Mouse (Mus musculus) kidney, embryonic 16.5 days (tissue): ENCODE data around the gene B3galt4. TPM values are rescaled to one million over a fixed set of nuclear protein-coding genes. Genes with fewer than 3 reads are reported as not detected.

Source experiments
- ATAC-seq: fragments of 200-750 bp; cut with Nextera tagmentation; 2 replicates; pipeline ENCODE4 v1.8.0; 2017; ENCODE audit warnings: moderate TSS enrichment; ENCODE audit not compliant: low FRiP score, low TSS enrichment
- H3K27ac ChIP-seq: fragments of 300-500 bp; sonication (generic); 2 replicates; pipeline ENCODE4 v1.5.1; 2014; ENCODE audit warnings: low read length
- H3K27me3 ChIP-seq: fragments of 300-500 bp; sonication (generic); 2 replicates; pipeline ENCODE4 v1.6.1; 2014; ENCODE audit warnings: low read length, control low read depth, mixed read lengths; ENCODE audit not compliant: insufficient read depth
- H3K36me3 ChIP-seq: fragments of 300-500 bp; sonication (generic); 2 replicates; pipeline ENCODE4 v1.6.1; 2014; ENCODE audit warnings: low read length, control low read depth, mixed read lengths; ENCODE audit not compliant: insufficient read depth
- H3K4me1 ChIP-seq: fragments of 300-500 bp; sonication (generic); 2 replicates; pipeline ENCODE4 v1.6.1; 2014; ENCODE audit warnings: low read length, control low read depth, mixed read lengths; ENCODE audit not compliant: insufficient read depth
- H3K4me2 ChIP-seq: fragments of 300-500 bp; sonication (generic); replicated peaks from 2 replicates; pipeline ENCODE4 v1.6.1; 2014; ENCODE audit warnings: low read depth, low read length
- H3K4me3 ChIP-seq: fragments of 300-500 bp; sonication (generic); 2 replicates; pipeline ENCODE4 v1.5.1; 2014; ENCODE audit warnings: mild to moderate bottlenecking, low read length
- H3K9ac ChIP-seq: fragments of 300-500 bp; sonication (generic); replicated peaks from 2 replicates; pipeline ENCODE4 v1.6.1; 2014; ENCODE audit warnings: low read length
- H3K9me3 ChIP-seq: fragments of 300-500 bp; sonication (generic); 2 replicates; pipeline ENCODE4 v1.6.1; 2016; ENCODE audit warnings: low read length, control low read depth
- WGBS: fragments of 180-500 bp; shearing (Covaris S2); extraction: QIAGEN DNeasy Blood & Tissue Kit; methylation state at CpG from one replicate; pipeline ENCODE4 v1.1.7; 2014; 5-methylcytosine and 5-hydroxymethylcytosine counted together
- polyA plus RNA-seq: library from polyadenylated mRNA; unstranded; fragments of >200 nt; fragmentation: Nextera tagmentation; extraction: Ambion mirVana; gene quantifications from 2 replicates; pipeline ENCODE4 v1.2.1, GENCODE M21; 2015

B3galt4 gene
- polyA plus RNA-seq, 1 experiment from 2014 or later = 6.9 TPM

DNA sequence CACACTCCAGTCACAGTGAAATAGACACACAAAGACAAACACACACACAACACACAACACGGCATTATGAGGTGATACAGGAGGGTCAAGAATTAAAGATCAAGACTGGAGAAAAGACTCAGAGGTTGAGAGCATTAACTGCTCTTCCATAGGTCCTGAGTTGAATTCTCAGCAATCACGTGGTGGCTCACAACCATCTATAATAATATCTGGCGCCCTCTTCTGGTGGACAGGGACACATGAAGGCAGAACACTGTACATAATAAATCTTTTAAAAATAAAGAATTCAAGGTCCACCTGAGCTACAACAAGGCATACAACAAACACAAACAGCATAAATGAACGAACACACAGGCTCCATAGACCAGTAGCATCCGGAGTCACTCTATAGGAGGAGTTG, 17.6 kb upstream of the B3galt4 start:
- Histone ChIP-seq H3K4me1 (no peaks in the 10 kb centered on the region), H3K9me3 (no peaks in the 10 kb centered on the region; the same call in 1 of the 2 replicates), H3K4me2 (no peak overlapping the region), H3K4me3 (no peak overlapping the region), H3K27me3 (peaks cover 4% of the 10 kb centered on the region; the same call in 1 of the 2 replicates), H3K9ac (no peak overlapping the region), H3K36me3 (peaks cover 7% of the 10 kb centered on the region), H3K27ac (no peak overlapping the region)
- 0 out of 2 replicates have a peak, but pooled peaks have one; percentile 2 for ATAC-seq
- 29% methylated on average over 5 of the region's 5 CpGs for WGBS

DNA sequence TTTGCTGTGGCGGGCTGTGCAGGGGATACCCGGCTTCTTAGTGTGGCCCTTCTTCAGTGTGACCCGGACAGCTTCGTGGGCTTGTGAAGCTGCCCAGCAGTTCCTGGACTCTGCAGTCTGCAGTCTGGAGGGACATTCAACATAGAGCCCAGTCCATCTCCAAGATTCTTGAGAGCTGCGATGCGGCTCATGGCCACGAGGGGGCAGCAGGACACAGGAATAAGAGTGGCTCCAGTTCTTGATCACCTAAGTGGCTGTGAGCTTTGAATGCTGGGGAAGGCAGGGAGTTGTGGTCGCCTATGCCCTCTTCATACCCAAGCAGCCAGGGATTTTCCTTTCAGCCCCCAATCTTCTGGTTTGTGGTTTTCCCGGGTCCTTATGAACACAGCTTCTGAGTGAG, 17.2 kb upstream of the B3galt4 start:
- no peaks in the 10 kb centered on the region for H3K4me1 ChIP-seq
- no peaks in the 10 kb centered on the region; the same call in 1 of the 2 replicates for H3K9me3 ChIP-seq
- H3K4me3 ChIP-seq = no peak overlapping the region
- H3K4me2 ChIP-seq = no peak overlapping the region
- peaks cover 1% of the 10 kb centered on the region; the same call in 1 of the 2 replicates for H3K27me3 ChIP-seq
- peaks cover 11% of the 10 kb centered on the region for H3K36me3 ChIP-seq
- 3% methylated on average over 9 of the region's 9 CpGs for WGBS
- peak; percentile 52; the same call in 1 of the 2 replicates for ATAC-seq
- no peak overlapping the region for H3K9ac ChIP-seq
- no peak overlapping the region for H3K27ac ChIP-seq

DNA sequence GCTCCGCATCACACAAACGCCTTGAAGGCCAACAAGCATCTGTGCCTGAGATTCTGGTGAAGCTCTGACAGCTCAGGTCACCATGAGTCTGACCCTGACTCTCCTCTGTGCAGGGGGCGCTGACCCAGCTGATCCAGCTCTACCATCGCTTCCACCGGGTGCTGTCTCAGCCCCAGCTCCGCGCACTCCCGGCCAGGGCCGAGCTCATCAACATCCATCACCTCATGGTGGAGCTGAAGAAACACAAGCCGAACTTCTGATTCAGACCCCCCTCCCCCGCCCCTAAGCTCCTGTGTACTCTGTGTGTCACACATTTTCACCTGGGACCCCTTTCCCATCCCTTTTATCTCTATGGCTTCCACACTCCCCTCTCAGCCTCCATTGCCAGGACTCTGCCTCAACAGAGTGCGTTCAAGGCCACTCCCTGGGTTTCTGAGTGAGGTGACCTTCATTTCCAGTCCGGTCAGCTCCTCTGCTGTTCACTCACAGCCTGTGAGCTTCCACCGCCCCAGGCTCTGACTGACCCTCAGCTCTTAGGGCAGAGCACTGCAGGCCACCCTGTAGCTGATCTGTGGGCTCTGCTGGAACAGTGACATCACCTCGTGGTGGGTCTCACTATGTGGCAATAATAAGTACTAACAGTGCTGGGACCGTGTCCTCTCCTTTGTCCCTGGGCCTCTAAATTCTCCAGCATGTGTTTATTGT, 14.7 kb upstream of the B3galt4 start:
- no peak overlapping the region for H3K4me2 ChIP-seq
- no peak overlapping the region for H3K4me3 ChIP-seq
- no peak overlapping the region for H3K9ac ChIP-seq
- H3K4me1 ChIP-seq = no peaks in the 10 kb centered on the region
- no peak overlapping the region for H3K27ac ChIP-seq
- H3K9me3 ChIP-seq = no peaks in the 10 kb centered on the region; the same call in 1 of the 2 replicates
- WGBS = 86% methylated on average over 15 of the region's 16 CpGs
- H3K27me3 ChIP-seq = no peaks in the 10 kb centered on the region
- H3K36me3 ChIP-seq = peaks cover 32% of the 10 kb centered on the region
- no peak for ATAC-seq

DNA sequence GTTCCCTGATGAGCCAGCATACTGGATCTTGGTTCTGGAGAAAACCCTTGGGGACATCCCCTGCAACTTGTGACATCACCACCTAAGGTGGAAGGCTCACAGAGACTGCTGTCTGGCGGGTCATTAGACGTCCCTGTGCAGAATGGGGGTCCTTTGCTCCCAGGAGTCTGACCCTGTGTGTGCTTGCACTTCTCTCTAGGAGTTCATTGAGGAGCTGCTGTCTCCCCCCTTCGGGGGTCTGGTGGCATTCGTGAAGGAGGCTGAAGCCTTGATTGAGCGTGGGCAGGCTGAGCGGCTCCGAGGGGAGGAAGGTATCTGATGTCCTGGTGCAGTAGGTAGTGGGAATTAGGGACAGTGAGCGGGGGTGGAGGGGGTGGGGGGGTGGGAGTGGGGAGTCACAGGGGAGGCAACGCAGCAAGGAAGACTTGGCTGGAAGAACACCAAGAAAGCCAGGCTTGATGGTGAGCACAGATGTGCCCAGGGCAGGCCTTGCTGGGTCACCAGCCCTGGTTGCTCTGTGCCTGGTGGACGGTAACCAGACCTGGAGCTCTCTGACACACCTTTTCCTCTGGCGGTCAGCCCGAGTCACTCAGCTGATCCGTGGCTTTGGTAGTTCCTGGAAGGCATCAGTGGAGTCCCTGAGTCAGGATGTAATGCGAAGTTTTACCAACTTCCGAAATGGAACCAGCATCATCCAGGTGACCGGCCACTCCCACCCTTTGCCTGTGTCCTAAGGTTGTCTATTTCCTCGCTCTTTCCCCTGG, 14.0 kb upstream of the B3galt4 start:
- ATAC-seq = no peak
- no peak overlapping the region for H3K4me3 ChIP-seq
- peaks cover 33% of the 10 kb centered on the region for H3K36me3 ChIP-seq
- H3K4me2 ChIP-seq = no peak overlapping the region
- no peak overlapping the region for H3K9ac ChIP-seq
- H3K27me3 ChIP-seq = no peaks in the 10 kb centered on the region
- no peaks in the 10 kb centered on the region for H3K4me1 ChIP-seq
- no peaks in the 10 kb centered on the region; the same call in 1 of the 2 replicates for H3K9me3 ChIP-seq
- 84% methylated on average over 17 of the region's 17 CpGs for WGBS
- H3K27ac ChIP-seq = no peak overlapping the region

DNA sequence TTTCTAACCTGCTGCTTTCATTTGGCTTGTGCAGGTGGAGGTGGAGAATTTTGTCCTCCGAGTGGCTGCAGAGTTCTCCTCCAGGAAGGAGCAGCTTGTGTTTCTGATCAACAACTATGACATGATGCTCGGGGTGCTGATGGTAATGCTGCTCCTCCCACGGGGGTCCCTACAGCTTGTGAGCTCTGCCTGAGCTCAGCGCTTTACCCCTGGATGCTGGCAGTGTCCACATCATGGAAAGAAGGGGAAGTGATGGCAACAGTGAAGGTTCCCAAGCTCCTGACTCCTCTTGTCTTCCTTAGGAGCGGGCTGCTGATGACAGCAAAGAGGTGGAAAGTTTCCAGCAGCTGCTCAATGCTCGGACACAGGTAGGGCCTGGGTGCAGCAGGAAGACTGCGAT, 11.6 kb upstream of the B3galt4 start:
- 91% methylated on average over 7 of the region's 7 CpGs for WGBS
- Histone ChIP-seq H3K27ac (no peak overlapping the region), H3K9me3 (no peaks in the 10 kb centered on the region), H3K36me3 (peaks cover 48% of the 10 kb centered on the region), H3K4me3 (no peak overlapping the region), H3K4me1 (no peaks in the 10 kb centered on the region), H3K9ac (no peak overlapping the region), H3K27me3 (no peaks in the 10 kb centered on the region), H3K4me2 (no peak overlapping the region)
- no peak for ATAC-seq

DNA sequence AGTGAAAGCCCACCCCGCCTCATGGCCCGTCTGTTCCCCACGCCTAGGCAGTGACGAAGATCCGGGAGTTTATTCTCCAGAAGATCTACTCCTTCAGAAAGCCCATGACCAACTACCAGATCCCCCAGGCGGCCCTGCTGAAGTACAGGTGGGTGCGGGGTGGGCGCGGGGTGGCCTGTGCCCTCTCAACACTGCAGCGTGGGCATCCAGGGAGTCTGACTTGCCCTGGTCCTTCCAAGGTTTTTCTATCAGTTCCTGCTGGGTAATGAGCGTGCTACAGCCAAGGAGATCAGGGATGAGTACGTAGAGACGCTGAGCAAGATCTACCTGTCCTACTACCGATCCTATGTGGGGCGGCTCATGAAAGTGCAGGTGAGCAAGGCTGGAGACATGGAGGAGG, 8.7 kb upstream of the B3galt4 start:
- peaks cover 45% of the 10 kb centered on the region for H3K36me3 ChIP-seq
- H3K9me3 ChIP-seq = no peaks in the 10 kb centered on the region
- no peak overlapping the region for H3K4me2 ChIP-seq
- peaks cover 5% of the 10 kb centered on the region for H3K4me1 ChIP-seq
- H3K9ac ChIP-seq = no peak overlapping the region
- H3K27me3 ChIP-seq = no peaks in the 10 kb centered on the region
- WGBS = 95% methylated on average over 15 of the region's 15 CpGs
- H3K27ac ChIP-seq = no peak overlapping the region
- no peak for ATAC-seq
- no peak overlapping the region for H3K4me3 ChIP-seq

DNA sequence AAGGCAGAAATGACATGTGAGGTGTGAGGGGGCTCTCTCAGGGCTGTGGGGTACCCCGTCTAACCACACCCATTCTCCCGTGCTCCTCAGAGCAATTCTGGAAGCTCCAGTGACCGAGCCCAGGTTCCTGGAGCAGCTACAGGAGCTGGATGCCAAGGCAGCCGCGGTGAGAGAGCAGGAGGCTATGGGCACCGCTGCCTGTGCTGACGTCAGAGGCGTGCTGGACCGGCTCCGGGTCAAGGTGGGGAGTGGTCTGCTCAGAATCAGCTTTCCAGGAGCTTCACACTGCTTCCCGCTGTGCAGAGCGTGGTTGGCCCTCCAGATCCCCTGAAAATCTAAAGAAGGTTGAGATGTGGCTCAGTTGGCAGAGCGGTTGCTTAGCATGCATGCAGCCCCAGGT, 7.8 kb upstream of the B3galt4 start:
- Histone ChIP-seq H3K27ac (no peak overlapping the region), H3K9ac (no peak overlapping the region), H3K4me2 (no peak overlapping the region), H3K27me3 (no peaks in the 10 kb centered on the region), H3K36me3 (peaks cover 45% of the 10 kb centered on the region), H3K4me3 (no peak overlapping the region), H3K9me3 (no peaks in the 10 kb centered on the region), H3K4me1 (peaks cover 11% of the 10 kb centered on the region)
- WGBS = 97% methylated on average over 13 of the region's 13 CpGs
- no peak for ATAC-seq

DNA sequence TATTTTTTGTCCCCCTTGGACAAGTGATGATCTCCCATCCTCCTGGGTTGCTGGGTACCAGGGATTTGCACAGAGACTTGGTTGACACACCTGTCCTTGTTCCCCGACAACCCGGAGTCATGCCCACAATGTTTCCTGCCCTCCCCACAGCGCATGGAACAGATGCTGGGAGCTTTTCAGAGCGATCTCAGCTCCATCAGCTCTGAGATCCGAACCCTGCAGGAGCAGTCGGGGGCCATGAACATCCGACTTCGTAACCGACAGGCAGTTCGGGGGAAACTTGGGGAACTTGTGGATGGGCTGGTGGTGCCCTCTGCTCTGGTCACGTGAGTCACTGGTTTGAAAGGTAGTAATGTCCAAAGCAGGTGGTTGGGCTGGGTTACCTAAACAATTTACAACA, 7.2 kb upstream of the B3galt4 start:
- H3K27me3 ChIP-seq = no peaks in the 10 kb centered on the region
- WGBS = 97% methylated on average over 11 of the region's 11 CpGs
- peaks cover 18% of the 10 kb centered on the region for H3K4me1 ChIP-seq
- ATAC-seq = no peak
- H3K9ac ChIP-seq = no peak overlapping the region
- H3K4me2 ChIP-seq = no peak overlapping the region
- no peaks in the 10 kb centered on the region for H3K9me3 ChIP-seq
- H3K27ac ChIP-seq = no peak overlapping the region
- H3K4me3 ChIP-seq = no peak overlapping the region
- peaks cover 46% of the 10 kb centered on the region for H3K36me3 ChIP-seq

DNA sequence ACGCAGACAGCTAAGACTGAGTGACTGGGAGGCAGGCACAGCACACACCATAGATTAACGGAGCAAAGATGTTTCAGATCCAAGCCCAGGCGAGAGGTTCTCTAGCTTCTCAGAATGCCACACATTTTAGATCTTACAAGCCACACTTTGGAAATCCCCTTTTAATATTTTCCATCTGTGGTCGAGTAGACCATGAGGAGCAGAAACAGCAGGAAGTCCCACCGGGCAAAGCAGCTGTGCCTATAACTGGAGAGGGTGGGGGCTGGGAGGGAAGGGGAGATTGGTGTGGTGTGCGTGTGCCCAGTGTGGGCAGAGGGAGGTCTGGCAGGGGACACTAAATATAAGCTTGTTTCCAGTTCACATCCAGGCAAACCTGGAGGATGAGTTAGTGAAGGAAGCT, 6.2 kb upstream of the B3galt4 start:
- Histone ChIP-seq H3K9ac (no peak overlapping the region), H3K4me2 (no peak overlapping the region), H3K27ac (no peak overlapping the region), H3K4me3 (no peak overlapping the region), H3K4me1 (peaks cover 27% of the 10 kb centered on the region), H3K36me3 (peaks cover 46% of the 10 kb centered on the region), H3K9me3 (no peaks in the 10 kb centered on the region), H3K27me3 (no peaks in the 10 kb centered on the region)
- WGBS = 88% methylated on average over 6 of the region's 6 CpGs
- ATAC-seq = no peak

DNA sequence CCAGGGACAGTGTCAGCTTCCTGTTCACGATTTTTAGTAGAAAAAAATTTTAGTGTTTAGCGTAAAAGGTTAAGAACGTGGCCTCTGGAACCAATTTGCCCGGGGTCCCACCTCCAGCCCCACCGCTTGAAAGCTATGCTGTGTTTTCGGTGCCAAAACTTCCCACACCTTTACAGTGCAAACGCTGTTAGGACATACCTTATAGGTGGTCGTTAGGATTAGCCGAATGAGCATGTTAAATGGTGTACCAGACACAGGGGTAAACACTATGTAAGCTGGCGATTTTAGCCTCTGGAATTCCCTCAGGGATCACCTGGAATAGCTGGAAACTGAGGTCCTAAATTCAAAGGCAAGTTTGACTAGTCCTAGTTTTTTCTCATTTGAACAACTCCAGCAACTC, 5.0 kb upstream of the B3galt4 start:
- no peak overlapping the region for H3K27ac ChIP-seq
- H3K27me3 ChIP-seq = no peaks in the 10 kb centered on the region
- no peak for ATAC-seq
- H3K36me3 ChIP-seq = peaks cover 46% of the 10 kb centered on the region
- peaks cover 38% of the 10 kb centered on the region for H3K4me1 ChIP-seq
- peak overlapping the region; percentile 75 for H3K9ac ChIP-seq
- no peaks in the 10 kb centered on the region for H3K9me3 ChIP-seq
- 7% methylated on average over 10 of the region's 10 CpGs for WGBS
- peak overlapping the region; percentile 74 for H3K4me2 ChIP-seq
- peak overlapping the region; percentile 87 for H3K4me3 ChIP-seq
